Mouse (Mus musculus) forebrain, embryonic 16.5 days (tissue): ENCODE results near the gene Vmn1r24. TPM values are rescaled to one million over a fixed set of nuclear protein-coding genes. Genes with fewer than 3 reads are reported as not detected.
"Not testable (repeated sequence)": the region's sequence is repeated elsewhere in the genome, so short reads cannot be mapped to it uniquely, and the experiment has no call there.

Experiments
- ATAC-seq: fragments of 200-750 bp; cut with Nextera tagmentation; 2 replicates; pipeline ENCODE4 v1.8.0; 2017; ENCODE audit warnings: mild to moderate bottlenecking, moderate library complexity
- H3K27ac ChIP-seq: fragments of 300-500 bp; sonication (generic); 2 replicates; pipeline ENCODE4 v1.5.1; 2014; ENCODE audit warnings: low read length, control low read depth
- H3K27me3 ChIP-seq: fragments of 300-500 bp; sonication (generic); replicated peaks from 2 replicates; pipeline ENCODE4 v1.6.1; 2014; ENCODE audit warnings: low read length; ENCODE audit not compliant: control insufficient read depth, insufficient read depth
- H3K36me3 ChIP-seq: fragments of 300-500 bp; sonication (generic); 2 replicates; pipeline ENCODE4 v1.6.1; 2014; ENCODE audit not compliant: control insufficient read depth, insufficient read depth
- H3K4me1 ChIP-seq: fragments of 300-500 bp; sonication (generic); replicated peaks from 2 replicates; pipeline ENCODE4 v1.6.1; 2014; ENCODE audit warnings: low read length; ENCODE audit not compliant: control insufficient read depth, insufficient read depth
- H3K4me2 ChIP-seq: fragments of 300-500 bp; sonication (generic); 2 replicates; pipeline ENCODE4 v1.6.1; 2014; ENCODE audit warnings: mild to moderate bottlenecking, low read length, control low read depth
- H3K4me3 ChIP-seq: fragments of 300-500 bp; sonication (generic); replicated peaks from 2 replicates; pipeline ENCODE4 v1.5.1; 2014; ENCODE audit warnings: mild to moderate bottlenecking, low read length, control low read depth
- H3K9ac ChIP-seq: fragments of 300-500 bp; sonication (generic); replicated peaks from 2 replicates; pipeline ENCODE4 v1.6.1; 2014; ENCODE audit warnings: low read depth, low read length, control low read depth
- H3K9me3 ChIP-seq: fragments of 300-500 bp; sonication (generic); 2 replicates; pipeline ENCODE4 v1.6.1; 2016; ENCODE audit warnings: low read length; ENCODE audit not compliant: control insufficient read depth
- WGBS: fragments of 180-500 bp; shearing (Covaris S2); extraction: QIAGEN DNeasy Blood & Tissue Kit; methylation state at CpG from one replicate; pipeline ENCODE4 v1.1.7; 2014; 5-methylcytosine and 5-hydroxymethylcytosine counted together
- polyA plus RNA-seq: library from polyadenylated mRNA; unstranded; fragments of >200 nt; fragmentation: Nextera tagmentation; extraction: Ambion mirVana; gene quantifications from 2 replicates; pipeline ENCODE4 v1.2.1, GENCODE M21; 2015

Vmn1r24 gene
- polyA plus RNA-seq = not detected in 2 replicates

DNA sequence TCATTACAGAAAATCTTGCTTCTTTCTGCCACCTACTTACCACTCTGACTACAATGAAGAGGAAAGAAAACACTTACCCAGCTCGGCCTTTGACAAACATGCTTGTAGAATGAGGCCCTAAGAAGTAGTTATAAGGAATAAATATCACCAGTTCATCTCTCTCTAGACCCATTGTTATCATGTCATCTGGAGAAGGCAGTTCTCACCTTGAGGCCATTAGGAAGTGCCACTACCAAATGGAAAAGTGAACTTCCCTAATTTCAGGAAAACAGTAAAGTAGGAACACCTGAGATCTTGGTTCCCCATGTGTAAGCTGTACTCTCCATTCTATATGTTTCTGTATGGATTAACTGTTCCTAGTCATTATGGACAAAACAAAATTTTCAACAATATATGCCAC lies at the start of gene Vmn1r24:
Gene Vmn1r24, minus strand, starts transcription at position 101 of the 400 bp plus-strand sequence.
- not testable (repeated sequence) for H3K36me3 ChIP-seq, H3K4me1 ChIP-seq, H3K9ac ChIP-seq, H3K4me3 ChIP-seq, H3K27me3 ChIP-seq, ATAC-seq, H3K4me2 ChIP-seq, H3K9me3 ChIP-seq, H3K27ac ChIP-seq
- 81% methylated on average over 1 of the region's 1 CpGs for WGBS

DNA sequence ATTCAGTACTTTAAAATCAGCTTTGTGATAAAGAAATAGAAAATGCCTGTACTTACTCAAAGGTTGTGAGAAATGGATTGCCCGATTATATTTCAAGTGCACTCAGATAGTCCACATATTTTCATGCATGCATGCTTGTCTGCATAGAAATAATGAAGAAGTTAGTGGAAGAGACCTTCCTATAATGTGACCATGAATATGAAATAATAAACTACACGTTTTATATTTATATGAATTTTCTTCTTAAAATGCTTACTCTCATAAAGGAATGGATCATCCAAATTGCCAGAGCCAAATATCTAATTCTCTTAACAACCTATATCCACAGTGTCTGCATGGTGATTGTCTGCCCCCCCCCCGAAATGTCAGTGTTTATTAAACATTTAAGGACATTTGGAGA lies 19.4 kb upstream of the Vmn1r24 start, which contains the start of gene Vmn1r25:
Gene Vmn1r25, minus strand, starts transcription at position 101 of the 400 bp plus-strand sequence.
- H3K4me3 ChIP-seq = no peak within 1 kb of the TSS
- no peak within 1 kb of the TSS for H3K9ac ChIP-seq
- no peaks in the 10 kb centered on the region for H3K36me3 ChIP-seq
- no peaks in the 10 kb centered on the region for H3K27me3 ChIP-seq
- H3K4me2 ChIP-seq = no peak within 1 kb of the TSS
- no peak for ATAC-seq
- no peaks in the 10 kb centered on the region for H3K9me3 ChIP-seq
- H3K27ac ChIP-seq = no peak within 1 kb of the TSS
- WGBS = 65% methylated on average over 3 of the region's 3 CpGs
- no peaks in the 10 kb centered on the region for H3K4me1 ChIP-seq

DNA sequence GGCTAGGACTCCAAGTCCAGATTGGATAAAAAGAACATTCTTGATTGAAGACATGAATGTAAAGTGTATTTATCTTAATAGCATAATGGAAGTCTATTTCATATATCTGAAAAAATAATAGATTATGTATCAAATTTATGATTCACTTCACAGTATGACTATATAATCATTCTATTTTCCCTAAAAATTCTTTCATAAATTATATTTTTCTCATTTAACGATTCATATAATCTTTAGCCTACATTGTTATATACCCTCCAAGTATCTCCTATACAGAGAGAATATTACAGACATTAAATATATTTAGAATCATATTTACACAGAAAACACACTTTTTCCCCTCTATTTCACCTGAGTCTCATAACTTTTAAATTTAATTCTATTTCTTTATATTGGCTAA lies 34.6 kb downstream of the Vmn1r24 start, which contains the start of gene Vmn1r23:
Gene Vmn1r23, minus strand, starts transcription at position 101 of the 400 bp plus-strand sequence.
- no peak within 1 kb of the TSS for H3K9ac ChIP-seq
- no peak within 1 kb of the TSS for H3K4me3 ChIP-seq
- H3K27me3 ChIP-seq = no peaks in the 10 kb centered on the region
- H3K9me3 ChIP-seq = no peaks in the 10 kb centered on the region
- H3K4me1 ChIP-seq = no peaks in the 10 kb centered on the region
- no peaks in the 10 kb centered on the region for H3K36me3 ChIP-seq
- no peak within 1 kb of the TSS for H3K27ac ChIP-seq
- no peak for ATAC-seq
- WGBS = 90% methylated on average over 1 of the region's 1 CpGs
- H3K4me2 ChIP-seq = no peak within 1 kb of the TSS

DNA sequence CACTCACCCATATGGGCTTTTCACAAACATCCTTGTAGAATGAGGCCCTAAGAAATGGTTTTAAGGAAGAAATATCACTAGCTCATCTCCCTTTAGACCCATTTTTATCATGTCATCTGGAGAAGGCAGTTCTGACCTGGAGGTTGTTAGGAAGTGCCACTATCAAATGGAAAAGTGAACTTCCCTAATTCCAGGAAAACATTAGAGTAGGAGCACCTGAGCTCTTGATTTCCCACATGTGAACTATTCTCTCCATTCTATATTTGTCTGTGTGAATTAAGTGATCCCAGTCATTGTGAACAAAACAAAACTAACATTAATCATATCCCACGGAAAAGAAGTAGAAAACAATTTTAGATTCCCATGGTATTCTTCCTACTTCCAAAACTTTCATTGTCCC lies 53.4 kb downstream of the Vmn1r24 start, which contains the start of gene Vmn1r22:
Gene Vmn1r22, minus strand, starts transcription at position 101 of the 400 bp plus-strand sequence.
- Histone ChIP-seq H3K9ac (no peak within 1 kb of the TSS), H3K4me2 (no peak within 1 kb of the TSS), H3K36me3 (no peaks in the 10 kb centered on the region), H3K27me3 (no peaks in the 10 kb centered on the region), H3K27ac (no peak within 1 kb of the TSS), H3K4me1 (no peaks in the 10 kb centered on the region), H3K4me3 (no peak within 1 kb of the TSS), H3K9me3 (no peaks in the 10 kb centered on the region)
- 84% methylated on average over 1 of the region's 1 CpGs for WGBS
- ATAC-seq = no peak

Other genes starting within 250 kb of the Vmn1r24 start
- 186 and 203 TPM in 2 replicates for gene Vopp1, start 136.3 kb downstream of the Vmn1r24 start, polyA plus RNA-seq
- not detected in 2 replicates for gene Vmn1r21, start 111.2 kb downstream of the Vmn1r24 start, polyA plus RNA-seq
- gene Vmn1r22, start 53.5 kb downstream of the Vmn1r24 start, polyA plus RNA-seq = not detected in 2 replicates
- not detected in 2 replicates for gene Vmn1r23, start 34.7 kb downstream of the Vmn1r24 start, polyA plus RNA-seq
- gene Vmn1r25, start 19.3 kb upstream of the Vmn1r24 start, polyA plus RNA-seq = not detected in 2 replicates
- not detected in 2 replicates for gene Vmn1r26, start 53.7 kb upstream of the Vmn1r24 start, polyA plus RNA-seq